Mouse (Mus musculus) heart, adult 2 months (tissue): ENCODE results near the gene Cbx2.

Source experiments
- CTCF ChIP-seq: fragments of 200-600 bp; IDR thresholded peaks from 2 replicates; pipeline ENCODE4 v1.8.1; 2022; ENCODE audit warnings: antibody characterized with exemption, mild to moderate bottlenecking, moderate library complexity
- EP300 ChIP-seq: fragments of 200-500 bp; IDR thresholded peaks from 2 replicates; pipeline ENCODE4 v1.6.1; 2011; ENCODE audit warnings: low read depth, low read length, control low read depth; ENCODE audit not compliant: insufficient read depth
- POLR2A ChIP-seq: fragments of 200-500 bp; IDR thresholded peaks from 2 replicates; pipeline ENCODE4 v1.6.1; 2011; ENCODE audit warnings: mild to moderate bottlenecking, low read depth, low read length, control low read depth; ENCODE audit not compliant: insufficient read depth

DNA sequence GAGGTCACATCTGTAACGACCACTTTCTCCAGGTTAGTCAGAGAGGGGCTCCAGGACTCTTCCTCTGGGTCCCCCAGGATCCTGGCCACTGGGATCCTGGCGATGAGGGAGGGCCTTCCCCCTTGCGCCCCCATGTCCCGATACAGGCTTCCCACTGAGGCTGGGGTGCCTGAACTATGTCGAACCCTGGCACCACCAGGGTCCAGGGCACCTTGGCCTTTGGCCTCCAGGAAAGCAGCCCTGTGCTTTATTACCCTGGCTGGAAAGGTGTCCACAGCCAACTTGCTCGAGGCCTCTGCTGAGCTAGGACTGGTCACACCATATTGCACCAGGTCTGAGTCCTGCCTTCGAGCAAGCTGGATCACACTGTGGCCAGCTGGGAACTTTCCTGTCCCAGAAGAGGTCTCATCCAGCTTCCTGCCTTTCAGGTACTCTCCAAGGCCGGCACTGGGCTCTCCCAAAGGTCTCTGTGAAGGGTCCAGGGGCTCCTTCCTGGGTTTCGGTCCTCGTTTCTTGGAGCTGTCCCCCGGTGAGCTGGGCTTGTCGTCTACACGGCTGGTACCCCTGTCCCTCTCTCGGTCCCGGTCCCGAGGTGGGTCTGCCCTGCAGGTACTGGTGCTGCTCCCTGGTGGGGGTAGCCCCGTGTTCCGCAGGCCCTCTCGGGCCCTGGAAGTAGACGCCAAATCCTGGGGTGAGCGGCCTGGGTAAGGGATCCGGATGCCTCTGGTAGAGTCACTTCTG lies 16.2 kb downstream of the Cbx2 start:
- TF ChIP-seq CTCF, result no peak
- no peak for TF ChIP-seq POLR2A
- TF ChIP-seq EP300, result no peak
